Mouse (Mus musculus) midbrain, embryonic 11.5 days (tissue): ENCODE measurements at regions not wholly inside any gene's neighbourhood (a gene's known extent, or its start where the extent isn't known, plus 50 kb on each side); places are given as distances from the start of the nearest gene placed in this dataset.

Experiments
- ATAC-seq: fragments of 200-750 bp; cut with Nextera tagmentation; 2 replicates; pipeline ENCODE4 v1.8.0; 2017; ENCODE audit warnings: moderate TSS enrichment, moderate library complexity; ENCODE audit not compliant: low FRiP score
- DNase-seq: peaks from one replicate; pipeline ENCODE4 v3.0.0; 2015; ENCODE audit warnings: low spot score; ENCODE audit errors: missing footprints
- H3K27ac ChIP-seq: fragments of 300-500 bp; sonication (generic); 2 replicates; pipeline ENCODE4 v1.5.1; 2014; ENCODE audit warnings: low read depth, low read length
- H3K27me3 ChIP-seq: fragments of 300-500 bp; sonication (generic); 2 replicates; pipeline ENCODE4 v1.6.1; 2014; ENCODE audit warnings: mild to moderate bottlenecking, low read length, moderate library complexity, mixed read lengths; ENCODE audit not compliant: control insufficient read depth, insufficient read depth
- H3K36me3 ChIP-seq: fragments of 300-500 bp; sonication (generic); 2 replicates; pipeline ENCODE4 v1.6.1; 2014; ENCODE audit warnings: mild to moderate bottlenecking, low read length, moderate library complexity, mixed read lengths; ENCODE audit not compliant: control insufficient read depth, insufficient read depth
- H3K4me1 ChIP-seq: fragments of 300-500 bp; sonication (generic); 2 replicates; pipeline ENCODE4 v1.6.1; 2014; ENCODE audit warnings: low read length; ENCODE audit not compliant: control insufficient read depth, insufficient read depth
- H3K4me2 ChIP-seq: fragments of 300-500 bp; sonication (generic); 2 replicates; pipeline ENCODE4 v1.6.1; 2014; ENCODE audit warnings: mild to moderate bottlenecking, moderate library complexity
- H3K4me3 ChIP-seq: fragments of 300-500 bp; sonication (generic); 2 replicates; pipeline ENCODE4 v1.5.1; 2014; ENCODE audit warnings: low read depth, low read length
- H3K9ac ChIP-seq: fragments of 300-500 bp; sonication (generic); 2 replicates; pipeline ENCODE4 v1.6.1; 2014; ENCODE audit warnings: low read length
- H3K9me3 ChIP-seq: fragments of 300-500 bp; sonication (generic); 2 replicates; pipeline ENCODE4 v1.6.1; 2016; ENCODE audit warnings: low read length; ENCODE audit not compliant: control insufficient read depth
- WGBS: fragments of 180-500 bp; shearing (Covaris S2); extraction: QIAGEN DNeasy Blood & Tissue Kit; methylation state at CpG from one replicate; pipeline ENCODE4 v1.1.7; 2014; 5-methylcytosine and 5-hydroxymethylcytosine counted together

DNA sequence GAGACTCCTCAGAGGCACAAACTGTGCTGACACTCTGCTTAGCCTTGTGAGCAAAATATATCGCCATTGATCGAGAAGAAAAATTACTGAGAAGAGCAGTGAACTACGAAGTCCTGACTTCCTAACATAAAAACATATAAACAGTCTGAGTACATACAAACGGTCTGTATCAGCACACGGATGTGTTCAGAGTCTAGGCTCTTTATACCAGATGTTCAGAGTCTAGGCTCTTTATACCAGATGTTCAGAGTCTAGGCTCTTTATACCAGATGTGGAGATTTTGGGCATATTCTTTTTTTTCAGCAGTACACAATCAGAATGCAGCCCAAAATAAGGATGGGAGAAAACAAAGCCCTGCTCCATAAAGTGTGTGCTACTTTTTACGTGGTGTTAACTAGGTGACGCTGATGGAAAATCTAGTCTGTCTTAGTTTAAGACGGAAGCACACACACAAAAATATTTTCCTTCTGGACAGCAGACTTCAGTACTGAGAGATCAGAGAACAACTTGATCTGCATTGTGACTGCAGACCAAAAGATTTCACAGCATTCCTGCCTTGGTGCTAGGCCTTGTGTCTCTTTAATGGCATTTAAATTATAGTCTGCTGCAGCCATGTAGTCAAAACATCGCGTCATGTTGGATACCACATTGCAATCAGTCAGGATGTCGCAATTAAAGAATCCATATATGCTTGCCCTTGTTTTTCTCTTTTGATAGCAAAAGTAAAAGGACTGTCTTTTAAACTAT, 233.6 kb downstream of the Ptprc start:
- 90% methylated on average over 11 of the region's 11 CpGs for WGBS
- no peak overlapping the region for H3K4me2 ChIP-seq
- no peaks in the 10 kb centered on the region; the same call in 1 of the 2 replicates for H3K36me3 ChIP-seq
- ATAC-seq: no peak
- no peaks in the 10 kb centered on the region for H3K9me3 ChIP-seq
- no peaks in the 10 kb centered on the region for H3K4me1 ChIP-seq
- no peak overlapping the region for H3K4me3 ChIP-seq
- no peak overlapping the region for H3K9ac ChIP-seq
- DNase-seq: no peak
- H3K27me3 ChIP-seq: no peaks in the 10 kb centered on the region
- H3K27ac ChIP-seq: no peak overlapping the region

DNA sequence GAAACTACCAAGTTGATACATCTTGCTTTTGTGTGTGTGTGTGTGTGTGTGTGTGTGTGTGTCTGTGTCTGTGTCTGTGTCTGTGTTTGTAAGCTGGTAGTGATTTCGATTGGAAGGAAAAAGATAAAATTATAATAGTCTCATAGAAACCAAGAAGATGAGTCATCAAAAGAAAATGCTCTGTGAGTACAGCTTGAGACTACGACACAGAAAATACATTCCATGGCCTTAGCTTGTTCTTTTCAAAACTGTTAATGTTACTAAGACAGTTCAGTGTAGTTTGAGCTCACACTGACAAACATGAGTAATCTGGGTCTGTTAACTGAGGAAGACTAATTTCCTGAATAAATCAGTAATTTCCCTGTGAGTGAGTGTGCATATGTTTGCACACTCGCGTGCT, 239.8 kb downstream of the Ptprc start:
- Histone ChIP-seq H3K9me3 (no peaks in the 10 kb centered on the region), H3K27ac (no peak overlapping the region), H3K4me2 (no peak overlapping the region), H3K27me3 (no peaks in the 10 kb centered on the region), H3K9ac (no peak overlapping the region), H3K4me3 (no peak overlapping the region), H3K4me1 (no peaks in the 10 kb centered on the region), H3K36me3 (peaks cover 2% of the 10 kb centered on the region; the same call in 1 of the 2 replicates)
- DNase-seq (no peak), ATAC-seq (no peak)
- 91% methylated on average over 4 of the region's 4 CpGs for WGBS

DNA sequence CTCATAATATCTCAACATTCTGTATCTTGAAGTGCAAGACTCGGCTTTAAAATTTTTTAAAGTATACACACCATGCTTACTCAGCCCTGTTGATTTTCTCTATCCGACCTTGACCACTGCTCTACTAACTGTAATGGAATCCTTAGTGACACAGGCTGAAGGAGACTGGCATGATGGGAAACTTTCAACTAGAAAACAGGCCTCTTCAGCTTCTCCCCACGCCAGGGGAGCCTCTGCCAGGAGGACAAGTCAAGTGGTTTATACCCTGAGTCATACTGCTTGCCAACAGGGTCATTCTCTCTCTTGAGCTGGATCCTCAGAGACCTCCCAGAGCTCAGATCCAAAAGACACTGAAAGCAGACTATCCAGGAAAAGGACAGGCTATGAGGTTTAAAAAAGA, 245.7 kb downstream of the Ptprc start:
- no peak overlapping the region for H3K9ac ChIP-seq
- H3K4me3 ChIP-seq: no peak overlapping the region
- no peak for DNase-seq
- no peak overlapping the region for H3K4me2 ChIP-seq
- H3K9me3 ChIP-seq: no peaks in the 10 kb centered on the region
- H3K4me1 ChIP-seq: peaks cover 31% of the 10 kb centered on the region
- H3K36me3 ChIP-seq: peaks cover 2% of the 10 kb centered on the region; the same call in 1 of the 2 replicates
- 86% methylated on average over 3 of the region's 3 CpGs for WGBS
- ATAC-seq: no peak
- H3K27me3 ChIP-seq: no peaks in the 10 kb centered on the region
- H3K27ac ChIP-seq: no peak overlapping the region

DNA sequence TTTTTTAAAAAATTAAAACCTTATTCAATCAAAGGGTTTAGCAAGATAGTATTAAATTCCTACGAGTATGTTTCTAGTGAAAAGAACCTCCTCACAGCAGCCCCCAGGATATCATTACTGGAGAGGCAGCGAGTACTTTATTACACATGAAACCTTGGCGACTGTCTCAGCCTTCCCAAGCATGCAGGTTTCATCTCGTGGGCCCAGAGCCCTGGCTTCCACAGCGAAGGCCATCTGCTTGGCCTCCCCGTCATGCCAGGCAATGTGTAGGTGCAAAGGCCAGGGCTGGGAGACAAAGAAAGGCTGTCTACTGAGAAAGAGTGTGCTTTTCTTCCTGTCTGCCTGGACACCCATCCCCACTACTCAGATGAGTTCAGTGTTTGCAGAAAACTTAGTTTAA, 247.0 kb downstream of the Ptprc start:
- Histone ChIP-seq H3K4me3 (no peak overlapping the region), H3K9ac (peak overlapping the region; percentile 52; the same call in 1 of the 2 replicates), H3K9me3 (no peaks in the 10 kb centered on the region), H3K27me3 (no peaks in the 10 kb centered on the region), H3K4me2 (peak overlapping the region; percentile 20; the same call in 1 of the 2 replicates), H3K4me1 (peaks cover 31% of the 10 kb centered on the region), H3K36me3 (peaks cover 2% of the 10 kb centered on the region; the same call in 1 of the 2 replicates), H3K27ac (peak overlapping the region; percentile 90)
- 19% methylated on average over 6 of the region's 6 CpGs for WGBS
- peak; percentile 94 for DNase-seq
- ATAC-seq: peak; percentile 75

DNA sequence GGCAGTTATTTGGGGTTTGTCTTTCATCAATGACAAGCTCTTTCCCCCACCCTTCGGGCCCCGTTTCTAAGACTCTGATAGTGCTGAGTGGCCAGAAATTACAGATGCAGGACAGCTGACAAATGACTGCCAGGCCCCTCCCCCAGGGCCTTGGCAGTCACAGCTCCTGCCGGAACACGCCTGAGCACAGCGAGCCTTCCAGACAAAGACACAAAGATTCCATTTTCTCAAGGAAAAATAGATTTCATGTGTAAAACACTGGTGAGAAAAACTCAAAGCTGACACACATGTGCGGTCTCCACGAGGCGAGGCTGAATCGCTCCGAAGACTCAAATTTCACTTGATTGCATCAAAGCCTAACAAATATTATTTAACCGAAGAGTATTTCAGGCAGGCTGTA, 247.6 kb downstream of the Ptprc start:
- Histone ChIP-seq H3K27me3 (no peaks in the 10 kb centered on the region), H3K4me1 (peaks cover 31% of the 10 kb centered on the region), H3K4me3 (no peak overlapping the region), H3K27ac (peak overlapping the region; percentile 90), H3K36me3 (peaks cover 2% of the 10 kb centered on the region; the same call in 1 of the 2 replicates), H3K4me2 (peak overlapping the region; percentile 20; the same call in 1 of the 2 replicates), H3K9me3 (no peaks in the 10 kb centered on the region), H3K9ac (peak overlapping the region; percentile 14; the same call in 1 of the 2 replicates)
- peak; percentile 93 for DNase-seq
- peak; percentile 94 for ATAC-seq
- WGBS: 33% methylated on average over 11 of the region's 11 CpGs

DNA sequence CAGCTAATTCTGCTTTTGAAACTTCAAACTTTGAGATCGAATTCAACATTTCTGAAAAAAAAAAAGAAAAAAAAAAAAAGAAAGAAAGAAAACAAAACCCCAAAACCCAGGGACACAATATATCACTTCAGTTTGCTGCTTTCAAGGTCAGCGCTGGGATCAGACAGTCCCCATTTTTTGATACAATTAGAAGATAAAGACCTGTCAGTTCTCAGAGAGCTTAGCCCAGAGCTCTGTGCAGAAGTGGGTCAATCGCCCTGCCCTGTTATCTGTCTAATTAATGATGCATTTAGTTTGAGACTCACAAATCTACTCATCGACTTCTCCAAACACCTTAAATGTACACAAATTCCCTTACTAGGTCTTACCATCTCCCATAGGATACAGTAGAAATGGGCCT, 249.2 kb downstream of the Ptprc start:
- Histone ChIP-seq H3K27ac (peak overlapping the region; percentile 90; the same call in 1 of the 2 replicates), H3K9me3 (no peaks in the 10 kb centered on the region), H3K9ac (no peak overlapping the region), H3K4me2 (no peak overlapping the region), H3K27me3 (no peaks in the 10 kb centered on the region), H3K4me1 (peaks cover 31% of the 10 kb centered on the region), H3K4me3 (no peak overlapping the region), H3K36me3 (peaks cover under 1% of the 10 kb centered on the region; the same call in 1 of the 2 replicates)
- WGBS: 64% methylated on average over 4 of the region's 4 CpGs
- DNase-seq (no peak), ATAC-seq (no peak)

DNA sequence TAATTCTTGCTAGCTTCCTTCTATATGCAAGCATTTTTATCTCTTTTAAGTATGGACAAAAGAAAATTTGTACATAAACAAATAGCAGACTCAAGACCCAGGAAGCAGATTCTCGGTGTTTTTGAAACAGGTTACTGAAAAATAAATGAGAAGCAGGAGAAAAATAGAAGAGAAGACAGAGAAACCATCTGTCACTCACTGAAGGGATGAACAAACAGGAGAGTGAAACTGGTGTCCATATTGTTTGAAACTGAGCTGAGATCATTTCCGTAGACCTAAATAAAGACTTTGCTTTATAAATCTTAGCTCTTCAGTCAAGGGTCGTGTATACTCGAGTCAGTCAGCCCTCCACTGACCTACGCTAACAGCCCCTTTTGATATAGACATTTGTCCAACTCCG, 251.4 kb downstream of the Ptprc start:
- no peak overlapping the region for H3K9ac ChIP-seq
- no peak overlapping the region for H3K4me3 ChIP-seq
- H3K9me3 ChIP-seq: no peaks in the 10 kb centered on the region
- 90% methylated on average over 6 of the region's 6 CpGs for WGBS
- H3K4me2 ChIP-seq: no peak overlapping the region
- H3K27ac ChIP-seq: no peak overlapping the region
- no peaks in the 10 kb centered on the region for H3K36me3 ChIP-seq
- DNase-seq (no peak), ATAC-seq (no peak)
- H3K27me3 ChIP-seq: no peaks in the 10 kb centered on the region
- H3K4me1 ChIP-seq: peaks cover 44% of the 10 kb centered on the region

DNA sequence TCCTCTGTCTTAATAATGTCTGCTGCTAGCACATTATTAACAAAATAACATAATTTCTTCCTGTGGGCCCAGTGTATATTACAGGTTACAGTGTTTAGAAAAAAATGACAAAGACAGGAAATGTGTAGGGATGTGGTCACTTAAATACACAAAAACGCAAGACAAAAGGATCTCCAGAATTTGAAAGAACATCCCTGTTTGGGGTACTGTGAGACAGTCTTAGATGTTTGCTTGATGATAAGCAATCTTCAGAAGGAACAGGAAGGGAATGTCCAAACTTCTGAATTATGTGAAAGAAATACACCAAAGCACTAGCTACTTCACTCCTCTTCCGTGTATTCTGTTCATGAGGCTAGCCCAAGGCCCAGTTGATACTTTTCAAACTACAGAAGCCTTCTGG, 251.8 kb downstream of the Ptprc start:
- Histone ChIP-seq H3K36me3 (no peaks in the 10 kb centered on the region), H3K9me3 (no peaks in the 10 kb centered on the region), H3K4me3 (no peak overlapping the region), H3K4me1 (peaks cover 43% of the 10 kb centered on the region), H3K4me2 (no peak overlapping the region), H3K9ac (no peak overlapping the region), H3K27ac (no peak overlapping the region), H3K27me3 (no peaks in the 10 kb centered on the region)
- DNase-seq: no peak
- 85% methylated on average over 2 of the region's 2 CpGs for WGBS
- ATAC-seq: no peak

DNA sequence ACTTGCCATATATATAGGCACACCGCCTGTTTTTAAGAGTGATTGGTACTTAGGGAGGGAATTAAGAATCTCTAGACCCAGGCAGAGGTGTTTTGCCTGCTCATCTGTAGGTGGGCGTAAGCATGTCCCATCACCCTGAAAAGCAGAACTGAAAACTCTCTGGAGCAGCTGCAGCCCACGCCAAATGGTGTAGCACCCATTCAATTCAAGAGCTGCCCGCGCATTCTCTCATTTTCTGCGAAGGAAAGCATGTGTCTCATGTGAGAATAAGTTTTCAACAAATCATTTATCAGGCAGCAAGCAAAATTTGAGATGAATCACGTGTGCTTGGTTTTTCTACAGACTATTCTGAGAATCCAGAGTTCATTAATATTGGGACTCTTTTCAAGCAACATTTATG, 252.7 kb downstream of the Ptprc start:
- no peak overlapping the region for H3K27ac ChIP-seq
- no peak for DNase-seq
- H3K4me2 ChIP-seq: no peak overlapping the region
- peaks cover 34% of the 10 kb centered on the region for H3K4me1 ChIP-seq
- H3K9ac ChIP-seq: no peak overlapping the region
- 93% methylated on average over 7 of the region's 7 CpGs for WGBS
- H3K4me3 ChIP-seq: no peak overlapping the region
- ATAC-seq: no peak
- H3K27me3 ChIP-seq: no peaks in the 10 kb centered on the region
- no peaks in the 10 kb centered on the region for H3K36me3 ChIP-seq
- no peaks in the 10 kb centered on the region for H3K9me3 ChIP-seq
